Mouse (Mus musculus): ENCODE data around the gene Neu1.
"Not testable (repeated sequence)": the region's sequence is repeated elsewhere in the genome, so short reads cannot be mapped to it uniquely, and the experiment has no call there.

Gene Neu1

GRCm38 (mm10) chr17:34931061-34931734 is at the start of gene Neu1:
Gene Neu1, plus strand, starts transcription at chr17:34931253.
- peak; percentile 93 to 97 for DNase-seq (ENCODE audit: low spot score in 2 of 2)

GRCm38 (mm10) chr17:34881683-34882310 is 49.3 kb upstream of the Neu1 start, which contains the start of gene Gm20547:
Gene Gm20547, minus strand, starts transcription at chr17:34882042.
- no peak for DNase-seq (ENCODE audit: low spot score in 2 of 2)

GRCm38 (mm10) chr17:34883332-34883731 is 47.7 kb upstream of the Neu1 start:
- DNase-seq (ENCODE audit: low spot score in 2 of 2), result no peak

- DNase-seq (ENCODE audit: low spot score in 2 of 2), result no peak
Measured at GRCm38 (mm10) chr17:34884704-34885103, 46.3 kb upstream of the Neu1 start.

- no peak for DNase-seq (ENCODE audit: low spot score in 2 of 2)
Measured at GRCm38 (mm10) chr17:34885615-34886014, 45.4 kb upstream of the Neu1 start.

- DNase-seq (ENCODE audit: low spot score in 2 of 2), result no peak
Measured at GRCm38 (mm10) chr17:34887942-34888341, 43.1 kb upstream of the Neu1 start.

- no peak for DNase-seq (ENCODE audit: low spot score in 2 of 2)
Measured at GRCm38 (mm10) chr17:34890074-34890743, 40.8 kb upstream of the Neu1 start.

- no peak for DNase-seq (ENCODE audit: low spot score in 2 of 2)
Measured at GRCm38 (mm10) chr17:34891377-34891776, 39.7 kb upstream of the Neu1 start.

- no peak for DNase-seq (ENCODE audit: low spot score in 2 of 2)
Measured at GRCm38 (mm10) chr17:34893072-34893824, 37.8 kb upstream of the Neu1 start.

GRCm38 (mm10) chr17:34894074-34894597 is 36.9 kb upstream of the Neu1 start:
- peak; percentile 78 to 89 for DNase-seq (ENCODE audit: low spot score in 2 of 2)

GRCm38 (mm10) chr17:34894801-34895530 is 36.1 kb upstream of the Neu1 start:
- DNase-seq (ENCODE audit: low spot score in 2 of 2), result no peak

GRCm38 (mm10) chr17:34895724-34896123 is 35.3 kb upstream of the Neu1 start:
- DNase-seq (ENCODE audit: low spot score in 2 of 2), result no peak

GRCm38 (mm10) chr17:34896366-34896765 is 34.7 kb upstream of the Neu1 start:
- DNase-seq (ENCODE audit: low spot score in 2 of 2), result no peak

GRCm38 (mm10) chr17:34897373-34898159 is 33.5 kb upstream of the Neu1 start:
- no peak for DNase-seq (ENCODE audit: low spot score in 2 of 2)

GRCm38 (mm10) chr17:34898160-34898586 is 32.9 kb upstream of the Neu1 start, which contains the start of the genes C2 and Ehmt2:
Gene C2, minus strand, starts transcription at chr17:34898265.
Gene Ehmt2, plus strand, starts transcription at chr17:34898469.
- peak; percentile 66 to 70 for DNase-seq (ENCODE audit: low spot score in 2 of 2)

- no peak for DNase-seq (ENCODE audit: low spot score in 2 of 2)
Measured at GRCm38 (mm10) chr17:34898706-34899052, 32.4 kb upstream of the Neu1 start.

GRCm38 (mm10) chr17:34899053-34899889 is 31.8 kb upstream of the Neu1 start:
- peak in 1 of 2 experiments; percentile 18 for DNase-seq (ENCODE audit: low spot score in 2 of 2)

GRCm38 (mm10) chr17:34899890-34900243 is 31.2 kb upstream of the Neu1 start:
- DNase-seq (ENCODE audit: low spot score in 2 of 2), result no peak

- not testable (repeated sequence) for DNase-seq (ENCODE audit: low spot score in 2 of 2)
Measured at GRCm38 (mm10) chr17:34900826-34901225, 30.2 kb upstream of the Neu1 start.
